Mouse (Mus musculus): ENCODE results near the gene Fabp1.

- TF ChIP-seq POLR2A (IDR thresholded peaks at IDR 0.05; ENCODE audit: extremely low read depth, insufficient read depth, low read length) (no peak), CTCF (IDR thresholded peaks at IDR 0.05; ENCODE audit: extremely low read depth, insufficient read depth, low read length) (no peak)
These were observed 41.2 kb downstream of the Fabp1 start for GRCm38 (mm10) chr6:71240831-71241230.

All from cortical plate, adult 2 months (tissue).